Mouse (Mus musculus) kidney, adult 2 months (tissue): Measurements from ENCODE around the gene Aloxe3.

ENCODE experiments used
- CTCF ChIP-seq: fragments of 200-500 bp; conservative IDR thresholded peaks from 2 replicates; pipeline ENCODE4 v1.5.1; 2011; ENCODE audit warnings: low read depth, mild to moderate bottlenecking, control low read depth, low read length, moderate library complexity, mixed read lengths; ENCODE audit not compliant: insufficient read depth, insufficient read length
- POLR2A ChIP-seq: fragments of 200-500 bp; IDR thresholded peaks from one replicate; pipeline ENCODE4 v1.6.1; 2011; ENCODE audit warnings: low read depth, low read length, control low read depth

DNA sequence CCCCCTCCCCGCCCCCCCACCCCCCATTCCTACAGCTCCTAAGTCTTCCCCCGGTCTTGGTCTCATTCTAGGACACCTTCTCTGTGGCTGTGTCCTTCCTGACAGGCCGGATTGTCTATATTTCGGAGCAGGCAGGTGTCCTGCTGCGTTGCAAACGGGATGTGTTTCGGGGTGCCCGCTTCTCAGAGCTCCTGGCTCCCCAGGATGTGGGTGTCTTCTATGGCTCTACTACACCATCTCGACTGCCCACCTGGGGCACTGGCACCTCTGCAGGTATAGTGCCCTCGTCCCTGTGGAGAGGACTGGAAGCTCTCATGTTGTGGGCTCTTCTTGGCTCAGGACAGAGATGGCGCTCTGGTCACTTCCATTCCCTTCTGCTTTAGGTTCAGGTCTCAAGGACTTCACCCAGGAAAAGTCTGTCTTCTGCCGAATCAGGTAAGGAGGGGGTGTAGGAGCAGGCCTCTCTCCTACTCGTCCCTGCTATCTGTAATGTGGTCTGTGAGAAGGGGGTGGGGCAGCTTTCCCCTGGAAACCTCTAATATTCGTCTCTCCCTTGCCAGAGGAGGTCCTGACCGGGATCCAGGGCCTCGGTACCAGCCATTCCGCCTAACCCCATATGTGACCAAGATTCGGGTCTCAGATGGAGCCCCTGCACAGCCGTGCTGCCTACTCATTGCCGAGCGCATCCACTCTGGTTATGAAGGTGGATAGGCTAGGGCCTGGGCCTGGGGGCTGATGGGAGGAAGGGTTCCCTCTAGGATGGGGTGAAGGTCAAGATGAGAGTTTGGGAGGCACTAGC is 23.9 kb upstream of the Aloxe3 start:
- TF ChIP-seq POLR2A (no peak), CTCF (no peak)
